Mouse (Mus musculus) kidney, adult 2 months (tissue): Measurements from ENCODE around the gene Arl13b. TPM values are rescaled to one million over a fixed set of nuclear protein-coding genes. Genes with fewer than 3 reads are reported as not detected.

ENCODE experiments used
- DNase-seq: peaks from one replicate; pipeline ENCODE4 v3.0.0; 2021
- H3K27ac ChIP-seq: fragments of 200-500 bp; 2 replicates; pipeline ENCODE4 v1.5.1; 2012; ENCODE audit warnings: low read depth, low read length, control low read depth, inconsistent platforms; ENCODE audit not compliant: insufficient read depth
- H3K27me3 ChIP-seq: fragments of 200-500 bp; replicated peaks from 2 replicates; pipeline ENCODE4 v1.6.1; 2012; ENCODE audit warnings: mild to moderate bottlenecking, moderate library complexity, low read length, inconsistent platforms; ENCODE audit not compliant: control insufficient read depth, insufficient read depth
- H3K36me3 ChIP-seq: fragments of 200-500 bp; 2 replicates; pipeline ENCODE4 v1.6.1; 2012; ENCODE audit warnings: mild to moderate bottlenecking, moderate library complexity, low read length, inconsistent platforms; ENCODE audit not compliant: control insufficient read depth, insufficient read depth
- H3K4me1 ChIP-seq: fragments of 200-500 bp; 2 replicates; pipeline ENCODE4 v1.6.1; 2011; ENCODE audit warnings: low read length; ENCODE audit not compliant: control insufficient read depth, insufficient read depth
- H3K4me3 ChIP-seq: fragments of 200-500 bp; 2 replicates; pipeline ENCODE4 v1.5.1; 2011; ENCODE audit warnings: mild to moderate bottlenecking, low read depth, low read length, control low read depth; ENCODE audit not compliant: insufficient read depth
- CTCF ChIP-seq: fragments of 200-500 bp; conservative IDR thresholded peaks from 2 replicates; pipeline ENCODE4 v1.5.1; 2011; ENCODE audit warnings: low read depth, mild to moderate bottlenecking, control low read depth, low read length, moderate library complexity, mixed read lengths; ENCODE audit not compliant: insufficient read depth, insufficient read length
- POLR2A ChIP-seq: fragments of 200-500 bp; IDR thresholded peaks from one replicate; pipeline ENCODE4 v1.6.1; 2011; ENCODE audit warnings: low read depth, low read length, control low read depth
- WGBS: fragments of 180-500 bp; shearing (Covaris S2); methylation state at CpG from one replicate; pipeline ENCODE4 v1.1.7; 2018; 5-methylcytosine and 5-hydroxymethylcytosine counted together
- polyA plus RNA-seq: library from polyadenylated mRNA; depleted of rRNA; stranded (reverse); fragments of >200 nt; gene quantifications from 2 replicates; pipeline ENCODE4 v1.2.3, GENCODE M21; 2012

Arl13b gene
- polyA plus RNA-seq, 1 experiment = 2.5 TPM

DNA sequence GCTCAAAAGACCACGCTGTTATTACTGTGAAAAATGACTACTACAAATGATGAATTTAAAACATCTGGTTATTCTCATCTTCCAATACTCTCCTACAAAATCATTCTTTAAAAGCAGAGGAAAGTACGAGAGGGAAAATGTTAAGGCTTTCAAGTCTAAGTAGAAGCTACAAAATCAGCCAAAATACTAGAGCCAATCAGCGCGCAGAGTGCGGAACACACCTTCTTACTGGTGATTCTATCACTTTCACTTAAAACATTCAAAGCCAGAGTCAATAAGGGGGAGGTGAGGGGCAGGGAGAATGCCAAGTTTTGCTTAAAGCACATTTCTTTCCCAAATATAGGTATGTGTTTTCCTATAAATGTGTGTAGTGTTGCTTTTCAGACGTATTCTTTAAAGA lies 1.5 kb downstream of the Arl13b start:
- peaks cover 5% of the 10 kb centered on the region; the same call in 1 of the 2 replicates for H3K4me1 ChIP-seq
- H3K27me3 ChIP-seq = no peaks in the 10 kb centered on the region
- no peaks in the 10 kb centered on the region for H3K36me3 ChIP-seq
- no peak overlapping the region for H3K4me3 ChIP-seq
- WGBS = 86% methylated on average over 6 of the region's 6 CpGs
- no peak for TF ChIP-seq POLR2A
- TF ChIP-seq CTCF = no peak
- DNase-seq = no peak
- H3K27ac ChIP-seq = no peak overlapping the region

DNA sequence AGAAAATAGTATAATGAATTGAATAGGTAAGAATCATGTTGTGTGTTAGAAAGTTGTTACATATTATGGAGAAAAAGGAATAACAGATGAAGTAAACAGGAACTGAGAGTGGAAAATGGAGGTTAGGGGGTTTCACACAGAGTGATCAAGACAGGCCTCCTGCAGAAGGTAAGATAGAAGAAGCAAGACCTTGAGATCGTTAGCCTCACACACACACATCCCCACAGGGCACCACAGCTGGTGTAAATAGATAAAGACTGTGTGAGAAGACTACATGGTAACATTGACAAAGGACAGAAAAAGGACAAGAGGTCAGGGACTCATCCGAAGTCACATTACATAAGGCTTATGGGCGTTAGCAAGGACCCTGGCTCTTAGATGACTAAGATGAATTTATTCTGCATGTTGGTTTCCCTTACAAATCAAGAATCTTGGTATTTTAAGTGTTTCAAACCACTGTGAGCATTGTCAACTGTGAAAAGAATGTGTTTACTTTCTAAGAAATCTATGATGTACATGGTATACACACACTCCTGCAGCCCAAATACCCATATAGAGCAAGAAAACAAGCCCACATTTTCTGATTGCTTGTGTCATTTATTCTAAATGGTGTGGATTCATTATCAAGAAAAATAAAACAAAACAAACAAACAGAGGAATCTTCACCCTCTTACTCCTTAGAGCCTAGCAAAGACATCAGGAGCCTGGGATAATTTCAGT lies 12.7 kb downstream of the Arl13b start:
- Histone ChIP-seq H3K4me3 (no peak overlapping the region), H3K27ac (no peak overlapping the region), H3K36me3 (no peaks in the 10 kb centered on the region), H3K4me1 (no peaks in the 10 kb centered on the region), H3K27me3 (no peaks in the 10 kb centered on the region)
- no peak for DNase-seq
- no peak for TF ChIP-seq POLR2A
- no peak for TF ChIP-seq CTCF
- 70% methylated on average over 3 of the region's 3 CpGs for WGBS

GRCm38 (mm10) chr16:62832481-62832880 lies 14.4 kb downstream of the Arl13b start:
- Histone ChIP-seq H3K27me3 (no peaks in the 10 kb centered on the region), H3K4me3 (no peak overlapping the region), H3K27ac (no peak overlapping the region), H3K36me3 (no peaks in the 10 kb centered on the region), H3K4me1 (no peaks in the 10 kb centered on the region)
- 20% methylated on average over 4 of the region's 4 CpGs for WGBS
- TF ChIP-seq POLR2A (no peak), CTCF (peak; percentile 85)
- DNase-seq = peak; percentile 49

- 56% methylated on average over 2 of the region's 2 CpGs for WGBS
- H3K4me1 ChIP-seq = no peaks in the 10 kb centered on the region
- no peaks in the 10 kb centered on the region for H3K36me3 ChIP-seq
- H3K27ac ChIP-seq = no peak overlapping the region
- no peaks in the 10 kb centered on the region for H3K27me3 ChIP-seq
- DNase-seq = no peak
- TF ChIP-seq CTCF (no peak), POLR2A (no peak)
- no peak overlapping the region for H3K4me3 ChIP-seq
Measured at GRCm38 (mm10) chr16:62832027-62832426, 14.8 kb downstream of the Arl13b start.

- Histone ChIP-seq H3K4me1 (no peaks in the 10 kb centered on the region), H3K36me3 (no peaks in the 10 kb centered on the region), H3K27me3 (no peaks in the 10 kb centered on the region), H3K4me3 (no peak overlapping the region), H3K27ac (no peak overlapping the region)
- 68% methylated on average over 12 of the region's 12 CpGs for WGBS
- TF ChIP-seq CTCF = 0 out of 2 replicates have a peak, but pooled peaks have one; percentile 22
- no peak for TF ChIP-seq POLR2A
- peak; percentile 38 for DNase-seq
Measured at GRCm38 (mm10) chr16:62826156-62827001, 20.5 kb downstream of the Arl13b start.

DNA sequence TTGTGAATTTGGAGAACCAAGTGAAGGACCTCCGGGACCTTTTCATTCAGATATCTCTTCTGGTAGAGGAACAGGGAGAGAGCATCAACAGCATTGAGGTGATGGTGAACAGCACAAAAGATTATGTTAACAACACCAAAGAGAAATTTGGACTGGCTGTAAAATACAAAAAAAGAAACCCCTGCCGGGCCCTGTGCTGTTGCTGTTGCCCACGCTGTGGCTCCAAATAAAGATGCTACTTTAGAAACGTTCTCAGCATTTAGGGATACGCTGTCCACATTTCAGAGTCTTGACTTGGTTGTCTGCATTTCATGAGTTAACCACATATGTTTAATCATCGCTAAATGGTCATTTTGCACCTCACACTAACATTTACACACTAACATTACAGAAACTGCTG lies 24.4 kb downstream of the Arl13b start:
- DNase-seq = no peak
- Histone ChIP-seq H3K4me1 (no peaks in the 10 kb centered on the region), H3K27ac (no peak overlapping the region), H3K27me3 (no peaks in the 10 kb centered on the region), H3K4me3 (no peak overlapping the region), H3K36me3 (no peaks in the 10 kb centered on the region)
- no peak for TF ChIP-seq CTCF
- WGBS = 97% methylated on average over 6 of the region's 6 CpGs

GRCm38 (mm10) chr16:62814491-62814890 lies 32.3 kb downstream of the Arl13b start, which contains the start of gene Stx19:
Stx19 (plus strand) TSS chr16:62814676.
- H3K27me3 ChIP-seq = no peaks in the 10 kb centered on the region
- TF ChIP-seq POLR2A (no peak), CTCF (no peak)
- no peaks in the 10 kb centered on the region for H3K36me3 ChIP-seq
- 69% methylated on average over 5 of the region's 5 CpGs for WGBS
- no peak within 1 kb of the TSS for H3K27ac ChIP-seq
- no peak within 1 kb of the TSS for H3K4me3 ChIP-seq
- H3K4me1 ChIP-seq = no peaks in the 10 kb centered on the region
- no peak for DNase-seq
